Mouse (Mus musculus): Measurements from ENCODE around the gene Cdc25b.
"Not testable (repeated sequence)": the region's sequence is repeated elsewhere in the genome, so short reads cannot be mapped to it uniquely, and the experiment has no call there.

The Cdc25b gene

GRCm38 (mm10) chr2:131196606-131197316 lies 10.0 kb downstream of the Cdc25b start:
- DNase-seq = peak; percentile 92

GRCm38 (mm10) chr2:131200710-131201109 lies 14.0 kb downstream of the Cdc25b start:
- DNase-seq = no peak

GRCm38 (mm10) chr2:131201262-131201661 lies 14.5 kb downstream of the Cdc25b start:
- DNase-seq = no peak

DNA sequence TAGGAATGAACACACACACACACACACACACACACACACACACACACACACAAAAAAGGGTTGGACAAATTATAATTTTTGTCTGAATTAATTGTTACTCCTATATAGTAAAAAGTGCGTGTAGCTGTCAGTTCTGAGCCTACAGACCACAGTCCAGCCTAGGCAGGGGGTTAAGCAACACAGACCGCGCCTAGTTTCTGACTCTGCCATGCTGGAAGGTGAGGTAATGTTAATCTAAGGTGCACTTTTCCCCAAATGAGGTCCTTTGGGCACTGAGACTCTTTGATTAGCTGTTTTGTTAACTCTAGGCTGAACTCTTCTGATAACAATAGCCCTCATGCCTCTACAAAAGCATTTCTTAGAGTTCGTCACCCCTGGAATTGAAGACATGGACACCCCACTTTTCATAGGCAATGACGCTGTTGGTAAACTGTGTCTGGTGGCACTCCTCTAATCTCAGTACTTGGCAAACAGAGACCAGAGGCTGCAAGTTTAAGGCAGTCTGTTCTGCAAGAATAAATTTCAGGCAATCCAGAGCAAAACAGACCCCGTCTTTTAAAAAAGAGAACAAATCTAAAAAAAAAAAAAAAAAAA lies 17.2 kb downstream of the Cdc25b start:
- no peak for DNase-seq

- peak; percentile 100 for DNase-seq
Observed at GRCm38 (mm10) chr2:131204410-131204981, 17.7 kb downstream of the Cdc25b start.

DNA sequence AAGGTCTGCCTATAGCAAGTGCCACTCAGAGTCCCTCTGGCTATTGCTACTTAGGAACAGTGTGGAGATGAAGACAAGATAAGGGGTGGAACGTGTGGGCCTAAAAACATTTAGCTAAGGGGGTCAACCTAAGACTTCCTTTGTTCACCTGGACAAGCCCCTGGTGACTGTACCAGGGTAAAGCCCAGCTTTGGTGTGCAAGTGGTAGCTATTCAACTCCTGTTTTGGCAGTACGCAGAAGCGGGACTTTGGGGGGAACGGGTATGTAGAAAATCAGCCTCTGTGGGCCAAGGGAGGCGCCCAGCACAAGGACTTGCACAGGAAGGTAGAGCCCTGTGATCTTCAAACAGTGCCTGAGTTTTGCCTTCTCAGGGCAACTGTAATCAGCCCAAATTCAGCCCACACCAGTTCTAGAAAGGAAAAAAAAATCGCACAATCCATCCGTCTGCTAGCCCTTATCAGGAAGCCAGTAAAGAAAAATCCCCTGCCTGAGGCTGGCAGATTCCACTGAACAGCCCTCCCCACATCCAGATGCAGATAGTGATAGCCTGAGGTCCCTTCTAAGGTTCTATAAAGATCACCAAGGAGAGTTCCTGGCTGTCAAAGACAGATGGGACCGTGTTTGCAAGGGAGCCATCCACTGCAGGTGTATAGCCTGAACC lies 18.9 kb downstream of the Cdc25b start:
- peak; percentile 93 for DNase-seq

GRCm38 (mm10) chr2:131206778-131207177 lies 20.0 kb downstream of the Cdc25b start, which contains the start of gene Ap5s1:
Gene Ap5s1, plus strand, starts transcription at chr2:131207078.
- DNase-seq = no peak

GRCm38 (mm10) chr2:131208356-131208755 lies 21.6 kb downstream of the Cdc25b start:
- DNase-seq = no peak

DNA sequence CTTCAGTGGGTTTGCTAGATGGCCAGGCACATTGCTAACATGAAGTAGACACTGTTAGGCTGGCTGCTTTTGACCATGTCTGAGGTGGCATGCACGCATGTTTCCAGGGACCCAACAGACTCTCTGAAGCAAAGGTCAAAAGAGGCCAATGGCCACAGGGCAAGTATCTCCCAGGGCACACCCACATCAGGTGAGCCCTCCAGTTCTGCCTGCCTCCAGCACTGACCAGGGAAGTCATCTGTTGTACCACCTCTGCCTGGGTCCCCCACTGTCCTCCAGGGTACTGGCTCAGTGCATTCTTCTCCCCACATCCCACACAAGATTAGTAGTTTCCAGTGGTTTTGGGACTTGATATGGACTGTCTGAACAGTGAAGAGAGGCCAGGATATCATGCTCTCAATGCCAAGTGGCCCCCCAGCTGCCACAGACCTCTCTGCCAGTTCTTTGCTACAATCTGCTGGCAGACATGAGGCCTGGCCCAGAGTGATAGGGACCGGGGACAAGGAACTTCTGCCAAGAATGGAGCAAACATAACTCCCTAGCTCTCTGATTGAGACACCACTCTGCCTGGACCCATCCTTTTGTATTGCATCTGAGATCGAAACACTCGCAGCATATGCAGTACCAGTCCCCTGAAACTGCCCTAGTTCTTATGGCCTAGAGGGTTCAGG lies 22.5 kb downstream of the Cdc25b start:
- DNase-seq = peak; percentile 96

DNA sequence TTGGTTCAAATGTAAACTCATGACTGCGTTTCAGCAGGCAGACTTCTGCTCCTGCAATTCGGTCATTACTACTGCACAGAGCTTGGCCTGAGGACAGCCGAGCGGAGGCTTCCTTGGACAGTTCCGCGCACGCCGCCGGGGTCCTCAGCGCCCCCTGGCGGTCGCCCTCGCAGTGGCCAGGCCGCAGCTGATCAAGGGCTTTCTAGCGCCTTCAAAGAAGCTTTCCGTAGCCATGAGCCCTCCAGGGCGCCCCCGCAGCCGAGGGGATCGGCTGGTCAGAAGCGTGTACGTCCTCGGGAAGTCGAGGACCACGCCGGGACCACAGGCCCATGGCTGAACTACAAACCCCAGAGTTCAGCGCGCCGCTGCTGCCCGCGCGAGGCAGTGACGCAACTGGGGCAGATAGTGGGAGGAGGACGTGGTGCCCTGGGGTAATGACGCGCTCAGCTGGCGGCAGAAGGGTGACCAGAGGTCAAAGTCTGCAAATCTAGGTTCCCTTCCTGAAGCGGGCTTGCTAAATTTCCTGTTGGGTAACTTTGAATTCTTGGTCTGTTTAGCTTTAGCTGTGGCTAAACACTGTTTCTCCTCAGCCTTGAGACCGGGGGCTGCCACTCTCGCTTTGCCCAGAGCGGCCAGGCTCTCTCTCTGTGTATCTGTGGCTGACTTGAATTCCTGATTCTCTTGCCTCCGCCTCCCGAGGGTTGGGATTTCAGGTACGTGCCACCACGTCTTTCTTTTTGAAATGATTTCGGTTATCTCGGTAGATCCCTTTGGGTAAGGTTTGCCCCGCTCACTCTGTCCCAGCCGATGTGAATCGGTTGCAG lies 23.4 kb downstream of the Cdc25b start:
- DNase-seq = peak; percentile 100

- DNase-seq = peak; percentile 96
Observed at GRCm38 (mm10) chr2:131211026-131211615, 24.4 kb downstream of the Cdc25b start.

GRCm38 (mm10) chr2:131213773-131214172 lies 27.0 kb downstream of the Cdc25b start:
- peak; percentile 94 for DNase-seq

DNA sequence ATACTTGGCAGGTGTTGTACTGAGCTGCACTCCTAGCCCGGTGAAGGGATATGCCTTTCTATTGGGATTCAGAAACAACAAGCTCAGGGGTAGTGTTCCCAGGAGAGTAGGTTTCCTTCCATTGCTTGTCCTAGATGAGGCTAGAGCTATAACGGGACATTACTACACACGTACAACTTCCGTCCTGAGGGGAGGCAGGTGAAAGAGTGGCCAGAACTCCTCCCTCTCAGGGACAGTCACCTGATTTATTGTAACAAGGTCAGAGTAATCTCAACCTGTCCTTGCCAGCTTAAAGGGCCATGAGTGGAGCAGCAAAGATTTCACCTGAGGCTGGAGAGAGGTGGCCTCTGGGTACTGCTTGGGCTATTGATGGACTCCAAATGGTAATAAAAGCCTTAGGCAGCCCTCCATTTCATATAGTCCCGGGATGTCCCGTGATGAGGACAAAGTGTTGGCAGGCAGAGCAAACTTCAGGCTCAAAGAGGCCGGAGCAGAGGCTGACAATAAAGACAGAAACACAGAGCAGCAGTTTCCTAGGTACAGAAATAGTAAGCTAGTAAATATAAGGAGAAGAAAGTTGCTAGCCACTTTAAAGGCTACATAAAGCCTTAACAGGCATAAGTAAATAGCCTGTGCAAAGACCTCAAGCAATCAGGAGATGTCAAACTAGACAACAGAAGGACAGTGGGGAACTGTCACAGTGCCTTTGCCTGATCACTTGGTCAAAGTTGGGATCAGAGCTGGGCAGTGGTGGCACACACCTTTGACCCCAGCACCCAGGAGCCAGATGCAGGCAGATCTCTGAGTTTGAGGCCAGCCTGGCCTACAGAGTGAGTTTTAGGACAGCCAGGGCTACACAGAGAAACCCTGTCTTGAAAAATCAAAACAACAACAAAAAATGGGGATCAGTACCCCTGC lies 29.5 kb downstream of the Cdc25b start:
- peak; percentile 98 for DNase-seq

DNA sequence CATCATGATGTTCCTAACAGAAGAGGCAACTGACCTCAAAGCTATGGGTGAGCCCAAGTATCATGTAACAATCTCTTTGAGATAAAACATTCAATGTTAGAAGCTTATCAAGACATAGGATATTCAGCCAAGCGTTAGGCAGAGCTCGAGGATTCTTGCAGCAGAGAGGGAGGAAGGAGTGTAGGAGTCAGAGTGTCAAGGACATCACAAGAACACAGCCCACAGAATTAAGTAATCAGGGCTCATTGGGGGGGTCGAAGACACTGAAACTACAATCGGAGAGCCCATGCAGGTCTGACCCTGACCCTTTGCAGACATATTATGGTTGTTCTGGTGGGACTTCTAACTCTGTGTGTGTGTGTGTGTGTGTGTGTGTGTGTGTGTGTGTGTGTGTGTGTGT lies 33.3 kb downstream of the Cdc25b start:
- no peak for DNase-seq

DNA sequence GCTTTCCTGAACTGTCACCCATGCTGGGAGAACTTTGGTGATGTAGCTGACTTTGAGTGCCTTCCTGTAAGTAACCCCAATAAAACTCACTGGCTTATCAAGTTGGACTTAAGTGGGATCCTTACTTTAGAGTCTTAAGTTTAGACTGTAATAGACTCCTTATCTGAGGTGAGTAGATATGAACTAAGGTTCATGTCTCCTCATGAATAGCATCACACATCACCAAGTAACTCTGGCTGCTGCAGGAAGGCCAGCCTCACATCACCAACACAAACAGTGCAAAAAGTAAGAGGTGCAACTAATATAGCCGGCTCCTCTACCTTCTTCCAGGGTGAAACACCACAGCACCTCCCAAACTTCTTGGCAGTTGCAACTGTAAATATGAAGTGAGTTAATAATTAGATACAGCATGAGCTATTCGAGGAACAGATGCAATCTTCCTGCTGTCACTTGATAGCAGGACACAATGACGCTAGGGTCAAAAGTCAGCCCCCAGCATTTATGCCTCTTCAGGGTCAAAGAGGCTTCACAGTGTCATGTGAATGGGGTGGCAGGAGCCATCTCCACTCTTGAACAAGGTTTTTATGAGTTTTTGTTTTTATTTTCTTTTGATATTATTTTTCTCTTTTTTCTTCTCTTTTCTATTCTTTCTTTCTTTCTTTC lies 35.2 kb downstream of the Cdc25b start:
- DNase-seq = no peak

GRCm38 (mm10) chr2:131222562-131222961 lies 35.8 kb downstream of the Cdc25b start:
- peak; percentile 94 for DNase-seq

DNA sequence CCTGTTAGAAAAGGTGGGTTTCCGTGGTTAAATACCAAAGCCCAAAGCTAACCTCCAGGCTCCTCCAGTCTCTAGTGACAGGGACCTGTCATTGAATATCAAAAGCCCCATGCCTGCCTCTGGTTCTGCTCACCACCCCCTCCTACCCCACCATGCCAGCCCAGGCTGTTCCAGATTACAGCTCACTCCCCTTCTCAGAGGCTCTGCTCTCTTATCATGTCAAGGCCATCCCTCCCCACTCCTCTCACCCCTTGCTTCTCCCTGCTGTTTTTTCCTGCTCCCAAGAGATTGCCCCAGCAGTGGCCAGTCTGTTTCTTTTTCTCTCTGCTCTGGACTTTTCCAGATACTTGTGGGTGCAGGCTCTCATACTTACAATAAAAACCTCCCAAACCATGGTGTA lies 36.8 kb downstream of the Cdc25b start:
- no peak for DNase-seq

DNA sequence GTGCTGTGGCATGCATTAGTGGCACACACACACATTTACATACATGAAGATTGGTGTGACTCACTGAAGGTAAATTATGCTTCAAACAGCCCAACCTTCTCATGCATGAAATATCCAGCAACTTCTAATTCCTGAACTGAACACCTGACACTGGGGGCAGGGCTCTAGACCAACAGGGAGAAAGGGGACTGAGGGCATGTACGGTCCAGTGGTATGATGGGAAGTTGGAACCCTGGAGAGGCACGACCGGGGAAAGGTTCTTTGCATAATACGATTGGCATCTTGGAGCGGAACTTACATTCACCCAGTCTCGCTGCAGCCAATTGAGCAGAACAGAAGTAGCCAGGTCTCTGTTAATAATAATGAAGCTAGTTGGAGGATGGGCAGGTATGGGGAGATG lies 38.4 kb downstream of the Cdc25b start:
- DNase-seq = no peak

DNA sequence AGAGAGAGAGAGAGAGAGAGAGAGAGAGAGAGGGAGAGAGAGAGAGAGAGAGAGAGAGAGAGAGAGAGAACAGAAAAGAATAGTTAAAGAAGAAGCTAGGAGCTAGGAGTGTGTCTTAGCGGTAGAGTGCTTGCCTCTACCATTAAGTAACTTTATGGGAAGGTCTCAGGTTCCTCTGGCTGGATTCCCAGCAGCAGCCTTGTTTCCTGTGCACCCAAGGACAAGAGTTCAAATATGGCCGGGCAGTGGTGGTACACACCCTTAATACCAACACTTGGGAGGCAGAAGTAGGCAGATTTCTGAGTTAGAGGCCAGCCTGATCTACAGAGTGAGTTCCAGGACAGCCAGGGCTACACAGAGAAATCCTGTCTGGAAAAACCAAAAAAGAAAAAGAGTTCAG lies 39.9 kb downstream of the Cdc25b start:
- DNase-seq = not testable (repeated sequence)

DNA sequence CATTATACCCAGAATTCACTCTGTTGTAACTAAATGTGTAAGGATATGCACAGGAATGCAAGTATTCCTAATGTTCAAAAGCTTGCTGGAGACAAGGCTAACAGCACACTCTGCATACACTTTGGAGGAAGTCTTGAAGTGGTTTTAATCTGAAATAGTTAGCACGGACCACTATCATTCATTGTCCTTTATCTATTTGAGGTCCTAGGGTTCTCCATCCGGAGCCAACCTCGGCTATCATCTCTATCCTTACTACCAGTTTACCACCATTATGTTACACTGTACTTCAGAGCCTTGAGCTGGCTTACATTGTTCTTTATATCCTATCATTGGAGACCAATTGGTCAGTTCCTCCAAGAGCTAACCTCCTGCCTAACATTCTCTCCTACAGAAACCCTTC lies 40.5 kb downstream of the Cdc25b start:
- no peak for DNase-seq

All from heart, adult 11 months (tissue).